Mouse (Mus musculus) cerebellum, adult 2 months (tissue): ENCODE measurements around the gene Mtss1l.

Experiments
- CTCF ChIP-seq: fragments of 200-500 bp; IDR thresholded peaks from 2 replicates; pipeline ENCODE4 v1.5.1; 2011; ENCODE audit warnings: low read depth, mild to moderate bottlenecking, control low read depth, low read length, moderate library complexity, borderline replicate concordance; ENCODE audit not compliant: insufficient read depth
- POLR2A ChIP-seq: fragments of 200-500 bp; IDR thresholded peaks from 2 replicates; pipeline ENCODE4 v1.6.1; 2011; ENCODE audit warnings: low read length, control low read depth, borderline replicate concordance; ENCODE audit not compliant: insufficient read depth

GRCm38 (mm10) chr8:110761988-110762387, 40.7 kb downstream of the Mtss1l start:
- TF ChIP-seq CTCF = no peak
- TF ChIP-seq POLR2A = no peak
